Mouse (Mus musculus): Measurements from ENCODE around the gene Ptpn22.
A peak's percentile ranks its signal among the peaks of the same experiment; 100 is the strongest.

Ptpn22 gene

GRCm38 (mm10) chr3:103859851-103860391 lies 326 bp downstream of the Ptpn22 start:
- DNase-seq: peak; percentile 68 to 73

GRCm38 (mm10) chr3:103862721-103863220 lies 3.2 kb downstream of the Ptpn22 start:
- DNase-seq: no peak

- DNase-seq: no peak
These were observed 4.6 kb downstream of the Ptpn22 start for GRCm38 (mm10) chr3:103864200-103864599.

GRCm38 (mm10) chr3:103867424-103867971 lies 7.9 kb downstream of the Ptpn22 start:
- DNase-seq: no peak

- DNase-seq: no peak
These were observed 8.4 kb downstream of the Ptpn22 start for GRCm38 (mm10) chr3:103868008-103868407.

- peak in 1 of 2 experiments; percentile 17 for DNase-seq
These were observed 13.1 kb downstream of the Ptpn22 start for GRCm38 (mm10) chr3:103872663-103873098.

- DNase-seq: no peak
These were observed 14.7 kb downstream of the Ptpn22 start for GRCm38 (mm10) chr3:103874329-103874728.

GRCm38 (mm10) chr3:103885946-103886345 lies 26.4 kb downstream of the Ptpn22 start:
- no peak for DNase-seq

GRCm38 (mm10) chr3:103887581-103887980 lies 28.0 kb downstream of the Ptpn22 start:
- no peak for DNase-seq

- no peak for DNase-seq
These were observed 33.8 kb downstream of the Ptpn22 start for GRCm38 (mm10) chr3:103893374-103893773.

GRCm38 (mm10) chr3:103904705-103905104 lies 45.1 kb downstream of the Ptpn22 start:
- DNase-seq: peak in 1 of 2 experiments; percentile 39

GRCm38 (mm10) chr3:103907335-103908030 lies 47.9 kb downstream of the Ptpn22 start:
- no peak for DNase-seq

GRCm38 (mm10) chr3:103908781-103909180 lies 49.2 kb downstream of the Ptpn22 start:
- no peak for DNase-seq

- DNase-seq: no peak
These were observed 53.9 kb downstream of the Ptpn22 start for GRCm38 (mm10) chr3:103913451-103913961.

- peak; percentile 92 to 96 for DNase-seq
These were observed 54.5 kb downstream of the Ptpn22 start, which contains the start of gene Rsbn1 for GRCm38 (mm10) chr3:103914010-103914669. TSS of gene Rsbn1 (plus strand) at chr3:103914120.

- DNase-seq: no peak
These were observed 55.3 kb downstream of the Ptpn22 start for GRCm38 (mm10) chr3:103914732-103915508.

- DNase-seq: no peak
These were observed 55.9 kb downstream of the Ptpn22 start for GRCm38 (mm10) chr3:103915509-103915896.

GRCm38 (mm10) chr3:103916205-103916838 lies 56.7 kb downstream of the Ptpn22 start:
- peak; percentile 13 to 29 for DNase-seq

GRCm38 (mm10) chr3:103916839-103917237 lies 57.2 kb downstream of the Ptpn22 start:
- no peak for DNase-seq

- no peak for DNase-seq
These were observed 60.5 kb downstream of the Ptpn22 start for GRCm38 (mm10) chr3:103920094-103920493.

GRCm38 (mm10) chr3:103925302-103925701 lies 65.7 kb downstream of the Ptpn22 start:
- no peak for DNase-seq

- DNase-seq: peak; percentile 16 to 44
These were observed 67.9 kb downstream of the Ptpn22 start for GRCm38 (mm10) chr3:103927511-103927910.

Data from spleen, adult 18-20 months (tissue).